Mouse (Mus musculus): ENCODE data around the gene Spice1.

DNA sequence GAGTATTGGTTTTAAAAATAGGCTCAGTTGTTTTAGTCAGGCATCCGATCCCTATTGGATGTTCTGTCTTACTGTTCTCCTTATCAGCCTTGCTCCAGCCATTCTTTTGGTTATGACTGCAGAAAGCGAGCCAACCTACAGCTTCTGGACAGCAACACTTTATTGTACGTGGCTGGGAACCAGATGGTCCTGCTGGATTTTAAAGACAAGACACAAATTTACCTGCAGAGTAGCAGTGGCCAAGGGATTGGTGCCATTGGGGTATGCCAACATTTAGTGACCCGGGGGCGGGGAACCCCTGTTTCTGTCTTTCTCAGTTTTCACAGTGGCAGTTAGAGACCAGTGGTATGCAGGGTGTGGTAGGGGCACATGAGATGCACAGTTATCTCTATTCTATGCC is 60.3 kb downstream of the Spice1 start:
- TF ChIP-seq GATA1 (IDR thresholded peaks at IDR 0.05; ENCODE audit: low read length) (no peak), TAL1 (IDR thresholded peaks at IDR 0.05; ENCODE audit: low read length) (no peak)
